Mouse (Mus musculus) left cerebral cortex, postnatal 4 days (tissue): ENCODE measurements around the gene Polr2a. TPM values are rescaled to one million over a fixed set of nuclear protein-coding genes. Genes with fewer than 3 reads are reported as not detected.
A peak's percentile ranks its signal among the peaks of the same experiment; 100 is the strongest.

Source experiments
- DNase-seq: peaks from one replicate; pipeline ENCODE4 v3.0.0-alpha.2; 2022
- intact Hi-C: fragments of 180-260 bp; cut with DNase I; formaldehyde crosslinking; loops from one replicate; pipeline ENCODE4 v1.15.1; 2025
- total RNA-seq, 2 experiments: library from RNA; stranded (reverse); gene quantifications; 2 replicates each; pipeline ENCODE4 v1.2.3; 2021

Gene Polr2a
- total RNA-seq, 2 experiments from 2014 or later: 49.6 to 54.6 TPM

DNA sequence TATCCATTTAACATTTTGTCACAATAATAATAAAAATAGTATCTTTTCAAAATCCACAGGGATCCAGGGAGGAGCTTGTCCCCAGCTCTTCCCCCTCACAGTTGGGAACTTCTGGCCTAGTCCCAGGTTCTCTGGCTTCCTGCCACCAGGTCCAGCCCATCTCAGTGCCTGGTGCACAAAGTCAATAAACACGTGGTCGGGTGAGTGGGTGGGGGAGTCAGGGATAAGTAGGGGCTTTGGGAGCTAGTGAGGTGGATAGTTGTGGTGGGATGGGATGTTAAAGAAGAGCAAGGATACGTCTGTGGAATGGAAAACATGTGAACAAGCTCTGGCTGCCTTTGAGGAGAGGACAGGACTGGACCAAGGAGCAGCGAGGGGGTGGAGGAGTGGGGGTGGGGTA is 72.1 kb downstream of the Polr2a start:
- intact Hi-C loops: no loop called here
- peak; percentile 84 for DNase-seq

DNA sequence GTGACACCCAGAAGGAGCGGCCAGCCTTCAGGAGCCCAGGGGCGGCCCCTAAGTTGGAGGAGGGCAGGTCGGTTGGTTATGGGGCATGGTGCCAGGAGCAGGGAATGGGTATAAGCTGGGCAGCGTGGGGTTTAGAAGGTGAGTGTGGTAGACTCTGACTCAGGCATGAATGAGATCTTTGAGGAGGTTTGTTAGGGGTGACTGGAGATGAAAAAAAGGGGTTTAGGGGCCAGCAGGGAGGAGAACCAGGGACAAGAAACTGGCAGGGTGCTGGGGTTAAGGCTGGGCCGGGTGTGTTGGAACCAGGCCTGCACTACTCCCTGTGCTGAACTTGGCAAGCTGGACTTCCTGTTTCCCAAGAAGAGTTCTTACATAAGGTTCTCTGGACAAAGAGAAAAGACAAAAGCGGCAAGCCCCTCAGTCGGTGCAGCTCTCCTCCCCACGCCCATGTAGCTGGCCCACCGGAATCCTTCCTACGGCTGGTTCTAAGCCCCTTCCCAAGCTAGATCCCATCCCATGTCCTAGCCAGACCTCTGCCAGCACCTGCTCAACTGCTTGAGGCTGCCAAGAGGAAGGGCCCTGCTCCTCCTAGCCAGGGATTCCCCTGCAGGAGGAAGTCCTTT is 72.8 kb downstream of the Polr2a start, which contains the start of gene Tnfsf13:
Gene Tnfsf13, minus strand, starts transcription at position 259 of the 623 bp plus-strand sequence.
- intact Hi-C loops: no loop called here

DNA sequence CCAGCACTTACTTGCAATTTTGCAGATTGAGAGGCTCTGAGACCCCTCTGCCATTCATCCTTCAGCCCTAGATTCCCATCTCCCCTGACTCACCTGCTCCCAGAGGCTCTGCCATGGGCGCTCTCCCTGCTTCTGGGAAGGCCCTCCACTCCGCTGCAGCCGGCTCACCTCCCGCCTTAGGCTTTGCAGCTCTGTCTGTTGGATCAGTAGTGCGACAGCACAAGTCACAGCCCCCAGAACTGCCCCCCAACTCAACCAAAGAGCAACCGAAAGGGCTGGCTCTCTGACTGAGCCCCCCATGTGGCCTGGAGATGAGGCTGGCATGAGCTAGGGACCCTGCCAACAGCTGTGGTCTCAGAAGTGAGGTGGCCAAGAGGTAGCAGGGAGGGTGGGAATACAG is 73.5 kb downstream of the Polr2a start:
- DNase-seq: no peak
- intact Hi-C loops: loop anchor here (5.0 kb wide), 1 partner anchor 72 kb away; the partner anchor contains the start of gene Polr2a

More for the DNA sequence above, 72.8 kb downstream of the Polr2a start, which contains the start of gene Tnfsf13:
- peak; percentile 63 for DNase-seq

DNA sequence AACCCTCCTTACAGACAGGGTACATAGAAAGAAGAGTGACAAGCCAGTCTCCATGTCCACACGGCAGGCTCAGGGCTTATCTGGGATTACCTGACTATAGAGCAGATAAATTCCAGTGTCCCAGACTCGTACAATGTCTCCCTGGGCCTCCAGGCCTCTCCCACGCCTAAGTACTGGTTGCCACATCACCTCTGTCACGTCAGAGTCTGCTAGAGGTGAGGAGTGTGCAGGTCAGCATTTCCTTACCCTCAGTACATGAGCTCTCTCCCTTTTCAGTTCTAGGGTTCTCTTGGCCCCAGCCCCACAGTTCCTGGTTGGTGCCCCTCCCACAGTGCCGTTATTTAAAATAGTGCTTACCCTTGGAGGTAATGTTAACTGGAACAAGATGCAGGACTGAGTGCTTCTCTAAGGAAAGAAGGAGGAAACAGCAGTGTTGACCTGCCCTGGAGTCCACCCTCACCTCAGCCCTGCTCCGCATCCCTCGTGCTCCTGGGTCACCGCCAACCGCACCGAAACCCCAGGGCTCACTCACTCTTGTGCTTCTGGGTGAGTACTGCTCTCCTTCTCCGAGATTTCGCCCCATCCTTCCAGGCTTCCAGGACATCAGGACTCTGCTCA is 74.2 kb downstream of the Polr2a start:
- no peak for DNase-seq
- intact Hi-C loops: loop anchor here (5.0 kb wide), 1 partner anchor 73 kb away; the partner anchor contains the start of gene Polr2a

Other genes starting within 250 kb of the Polr2a start
- gene Dnah2, start 209.5 kb downstream of the Polr2a start, total RNA-seq: 1 to 10 TPM; 9.3 to 9.7 TPM
- 100 to 1,000 TPM; 180 to 225 TPM for gene Efnb3, start 198.4 kb downstream of the Polr2a start, total RNA-seq
- gene Wrap53, start 178.4 kb downstream of the Polr2a start, total RNA-seq: 1 to 10 TPM; 8.5 to 8.6 TPM
- gene Trp53, start 178.3 kb downstream of the Polr2a start, total RNA-seq: 10 to 100 TPM; 38.0 to 39.1 TPM
- gene Atp1b2, start 152.7 kb downstream of the Polr2a start, total RNA-seq: 100 to 1,000 TPM; 166 to 200 TPM
- not detected for gene Shbg, start 140.7 kb downstream of the Polr2a start, total RNA-seq
- gene Sat2, start 136.6 kb downstream of the Polr2a start, total RNA-seq: 10 to 100 TPM in 1 of 2 experiments, 1 to 10 TPM in 1; 8.7 to 12.4 TPM
- 100 to 1,000 TPM in 1 of 2 experiments, 10 to 100 TPM in 1; 98.2 to 107 TPM for gene Fxr2, start 125.6 kb downstream of the Polr2a start, total RNA-seq
- not detected for gene Sox15, start 103.3 kb downstream of the Polr2a start, total RNA-seq
- 10 to 100 TPM; 83.6 to 85.3 TPM for gene Mpdu1, start 96.0 kb downstream of the Polr2a start, total RNA-seq
- gene Cd68, start 92.5 kb downstream of the Polr2a start, total RNA-seq: 1 to 10 TPM; 7.1 to 8.5 TPM
- 100 to 1,000 TPM; 661 to 680 TPM for gene Eif4a1, start 86.2 kb downstream of the Polr2a start, total RNA-seq
- 100 to 1,000 TPM; 117 to 129 TPM for gene Senp3, start 76.6 kb downstream of the Polr2a start, total RNA-seq
- 1 to 10 TPM in 1 of 2 experiments, under 1 TPM in 1; 0.93 to 1.3 TPM for gene Tnfsf13, start 72.9 kb downstream of the Polr2a start, total RNA-seq
- gene Tnfsf12, start 62.8 kb downstream of the Polr2a start, total RNA-seq: 1 to 10 TPM; 6.4 to 8.7 TPM
- under 1 TPM; 0.30 to 0.97 TPM for gene Tnfsfm13, start 62.5 kb downstream of the Polr2a start, total RNA-seq
- gene Slc35g3, start 3.3 kb upstream of the Polr2a start, total RNA-seq: not detected
- gene Zbtb4, start 7.3 kb upstream of the Polr2a start, total RNA-seq: 10 to 100 TPM; 47.9 to 52.5 TPM
- 1 to 10 TPM in 1 of 2 experiments, under 1 TPM in 1; 0.48 to 1.5 TPM for gene Chrnb1, start 37.3 kb upstream of the Polr2a start, total RNA-seq
- 10 to 100 TPM; 25.2 to 29.6 TPM for gene Fgf11, start 43.2 kb upstream of the Polr2a start, total RNA-seq
- not detected for gene Tmem102, start 47.0 kb upstream of the Polr2a start, total RNA-seq
- not detected for gene Gm39566, start 56.7 kb upstream of the Polr2a start, total RNA-seq
- not detected for gene Spem2, start 59.8 kb upstream of the Polr2a start, total RNA-seq
- gene Spem1, start 63.5 kb upstream of the Polr2a start, total RNA-seq: 1 to 10 TPM in 1 of 2 experiments, under 1 TPM in 1; 0.93 to 1.1 TPM
- gene Nlgn2, start 79.1 kb upstream of the Polr2a start, total RNA-seq: 100 to 1,000 TPM; 237 to 257 TPM
- 100 to 1,000 TPM; 140 to 155 TPM for gene Tmem256, start 79.9 kb upstream of the Polr2a start, total RNA-seq
- gene Plscr3, start 87.7 kb upstream of the Polr2a start, total RNA-seq: 10 to 100 TPM; 46.2 to 52.1 TPM
- not detected for gene Tnk1, start 100.1 kb upstream of the Polr2a start, total RNA-seq
- not detected for gene Tmem95, start 119.4 kb upstream of the Polr2a start, total RNA-seq
- 1 to 10 TPM in 1 of 2 experiments, under 1 TPM in 1; 0.38 to 1.0 TPM for gene Kctd11, start 122.8 kb upstream of the Polr2a start, total RNA-seq
- gene Acap1, start 136.9 kb upstream of the Polr2a start, total RNA-seq: under 1 TPM; 0.50 to 0.72 TPM
- gene 2810408A11Rik, start 142.3 kb upstream of the Polr2a start, total RNA-seq: 10 to 100 TPM in 1 of 2 experiments, 1 to 10 TPM in 1; 8.3 to 10.7 TPM
- gene Neurl4, start 142.4 kb upstream of the Polr2a start, total RNA-seq: 100 to 1,000 TPM; 157 to 165 TPM
- gene Gps2, start 155.3 kb upstream of the Polr2a start, total RNA-seq: 10 to 100 TPM; 37.8 to 38.3 TPM
- 100 to 1,000 TPM; 539 to 555 TPM for gene Eif5a, start 163.3 kb upstream of the Polr2a start, total RNA-seq
- gene Ybx2, start 177.2 kb upstream of the Polr2a start, total RNA-seq: 10 to 100 TPM; 16.1 to 23.5 TPM
- gene Slc2a4, start 189.6 kb upstream of the Polr2a start, total RNA-seq: 1 to 10 TPM; 1.7 to 3.2 TPM
- gene Cldn7, start 206.1 kb upstream of the Polr2a start, total RNA-seq: not detected
- 100 to 1,000 TPM in 1 of 2 experiments, 10 to 100 TPM in 1; 89.3 to 102 TPM for gene Ctdnep1, start 222.5 kb upstream of the Polr2a start, total RNA-seq
- gene Elp5, start 223.9 kb upstream of the Polr2a start, total RNA-seq: 100 to 1,000 TPM; 112 to 116 TPM
- 100 to 1,000 TPM; 303 to 307 TPM for gene Gabarap, start 232.5 kb upstream of the Polr2a start, total RNA-seq
- 10 to 100 TPM; 46.2 to 48.7 TPM for gene Phf23, start 237.1 kb upstream of the Polr2a start, total RNA-seq
- gene Dvl2, start 242.0 kb upstream of the Polr2a start, total RNA-seq: 10 to 100 TPM; 38.8 to 40.1 TPM